Mouse (Mus musculus): Measurements from ENCODE around the gene Lrrc49. TPM values are rescaled to one million over a fixed set of nuclear protein-coding genes. Genes with fewer than 3 reads are reported as not detected.

The Lrrc49 gene
- total RNA-seq, 2 experiments from 2014 or later, result 9.4 to 9.5 TPM

- no peak for DNase-seq
Observed at GRCm38 (mm10) chr9:60529348-60530243, 158.4 kb downstream of the Lrrc49 start.

- DNase-seq, result no peak
Observed at GRCm38 (mm10) chr9:60528269-60528668, 159.7 kb downstream of the Lrrc49 start.

- no peak for DNase-seq
Observed at GRCm38 (mm10) chr9:60527836-60528235, 160.1 kb downstream of the Lrrc49 start.

- no peak for DNase-seq
Observed at GRCm38 (mm10) chr9:60527051-60527450, 160.9 kb downstream of the Lrrc49 start.

- DNase-seq, result no peak
Observed at GRCm38 (mm10) chr9:60526195-60526594, 161.8 kb downstream of the Lrrc49 start.

GRCm38 (mm10) chr9:60521806-60522264 lies 166.1 kb downstream of the Lrrc49 start, which contains the start of gene Thsd4:
Gene Thsd4 (minus strand): TSS chr9:60522046.
- peak; percentile 84 for DNase-seq

GRCm38 (mm10) chr9:60521143-60521542 lies 166.8 kb downstream of the Lrrc49 start:
- no peak for DNase-seq

- no peak for DNase-seq
Observed at GRCm38 (mm10) chr9:60519601-60520000, 168.4 kb downstream of the Lrrc49 start.

Other genes with a start within 250 kb of the Lrrc49 start
- gene Thsd4, start 166.1 kb downstream of the Lrrc49 start, total RNA-seq (2021), result 10 to 100 TPM; 21.7 to 24.1 TPM
- 1 to 10 TPM in 1 of 2 experiments, under 1 TPM in 1; 0.95 to 1.3 TPM for gene Larp6, start 24.8 kb upstream of the Lrrc49 start, total RNA-seq (2021)
- 10 to 100 TPM; 47.4 to 49.2 TPM for gene Uaca, start 106.4 kb upstream of the Lrrc49 start, total RNA-seq (2021)